Mouse (Mus musculus): ENCODE data around the gene Acot8.
A peak's percentile ranks its signal among the peaks of the same experiment; 100 is the strongest.

Gene Acot8

GRCm38 (mm10) chr2:164804533-164805331 is at the start of gene Acot8, which contains the start of gene Zswim3:
TSS of gene Acot8 (minus strand) at chr2:164804882.
TSS of gene Zswim3 (plus strand) at chr2:164805098.
- DNase-seq (ENCODE audit: low read depth): peak; percentile 100

- DNase-seq (ENCODE audit: low read depth): peak; percentile 77
Measured at GRCm38 (mm10) chr2:164850061-164850460, 45.4 kb upstream of the Acot8 start.

GRCm38 (mm10) chr2:164845782-164846181 is 41.1 kb upstream of the Acot8 start:
- DNase-seq (ENCODE audit: low read depth): peak; percentile 63

- DNase-seq (ENCODE audit: low read depth): no peak
Measured at GRCm38 (mm10) chr2:164835164-164835563, 30.5 kb upstream of the Acot8 start.

GRCm38 (mm10) chr2:164834531-164834930 is 29.8 kb upstream of the Acot8 start:
- DNase-seq (ENCODE audit: low read depth): peak; percentile 47

GRCm38 (mm10) chr2:164833314-164833959 is 28.8 kb upstream of the Acot8 start, which contains the start of gene Neurl2:
TSS of gene Neurl2 (minus strand) at chr2:164833456.
- peak; percentile 94 for DNase-seq (ENCODE audit: low read depth)

GRCm38 (mm10) chr2:164832748-164833301 is 28.1 kb upstream of the Acot8 start, which contains the start of gene Ctsa:
TSS of gene Ctsa (plus strand) at chr2:164832873.
- peak; percentile 87 for DNase-seq (ENCODE audit: low read depth)

GRCm38 (mm10) chr2:164832032-164832747 is 27.5 kb upstream of the Acot8 start:
- DNase-seq (ENCODE audit: low read depth): no peak

GRCm38 (mm10) chr2:164831029-164831428 is 26.3 kb upstream of the Acot8 start:
- no peak for DNase-seq (ENCODE audit: low read depth)

GRCm38 (mm10) chr2:164829090-164829489 is 24.4 kb upstream of the Acot8 start:
- DNase-seq (ENCODE audit: low read depth): no peak

GRCm38 (mm10) chr2:164828437-164828836 is 23.8 kb upstream of the Acot8 start, which contains the start of gene Spata25:
TSS of gene Spata25 (minus strand) at chr2:164828537.
- DNase-seq (ENCODE audit: low read depth): no peak

- DNase-seq (ENCODE audit: low read depth): no peak
Measured at GRCm38 (mm10) chr2:164827146-164827850, 22.6 kb upstream of the Acot8 start.

GRCm38 (mm10) chr2:164825521-164825920 is 20.8 kb upstream of the Acot8 start:
- no peak for DNase-seq (ENCODE audit: low read depth)

GRCm38 (mm10) chr2:164823969-164824368 is 19.3 kb upstream of the Acot8 start:
- no peak for DNase-seq (ENCODE audit: low read depth)

GRCm38 (mm10) chr2:164823181-164823585 is 18.5 kb upstream of the Acot8 start:
- DNase-seq (ENCODE audit: low read depth): no peak

GRCm38 (mm10) chr2:164822636-164823165 is 18.0 kb upstream of the Acot8 start, which contains the start of gene Zswim1:
TSS of gene Zswim1 (plus strand) at chr2:164822686.
- peak; percentile 99 for DNase-seq (ENCODE audit: low read depth)

GRCm38 (mm10) chr2:164821060-164821459 is 16.4 kb upstream of the Acot8 start:
- DNase-seq (ENCODE audit: low read depth): no peak

GRCm38 (mm10) chr2:164817703-164818102 is 13.0 kb upstream of the Acot8 start:
- no peak for DNase-seq (ENCODE audit: low read depth)

- no peak for DNase-seq (ENCODE audit: low read depth)
Measured at GRCm38 (mm10) chr2:164817206-164817605, 12.5 kb upstream of the Acot8 start.

- no peak for DNase-seq (ENCODE audit: low read depth)
Measured at GRCm38 (mm10) chr2:164815821-164816220, 11.1 kb upstream of the Acot8 start.

- DNase-seq (ENCODE audit: low read depth): no peak
Measured at GRCm38 (mm10) chr2:164815348-164815747, 10.7 kb upstream of the Acot8 start.
